Mouse (Mus musculus) B cell, adult (primary cell): Measurements from ENCODE around the gene Sh3gl2. TPM values are rescaled to one million over a fixed set of nuclear protein-coding genes. Genes with fewer than 3 reads are reported as not detected.

ENCODE experiments used
- total RNA-seq: library from RNA; stranded (reverse); gene quantifications from 4 replicates; pipeline ENCODE4 v1.2.4, GENCODE M21; 2023; ENCODE audit not compliant: inconsistent age

Sh3gl2 gene
- total RNA-seq, result not detected in 4 replicates

GRCm38 (mm10) chr4:85205071-85205635 is at the start of gene Sh3gl2:
Gene Sh3gl2, plus strand, starts transcription at chr4:85205126.

GRCm38 (mm10) chr4:85513792-85514191 is 308.9 kb downstream of the Sh3gl2 start, which contains the start of gene Adamtsl1:
Gene Adamtsl1, plus strand, starts transcription at chr4:85514172.

